Mouse (Mus musculus) thymus, adult 2 months (tissue): ENCODE results near the gene Icam5.

Source experiments
- CTCF ChIP-seq: fragments of 200-500 bp; IDR thresholded peaks from 2 replicates; pipeline ENCODE4 v1.5.1; 2012; ENCODE audit warnings: mild to moderate bottlenecking, control low read depth, low read length, moderate library complexity, borderline replicate concordance; ENCODE audit not compliant: control insufficient read depth, poor library complexity, insufficient read depth; ENCODE audit errors: extremely low read depth
- POLR2A ChIP-seq: fragments of 200-500 bp; IDR thresholded peaks from 2 replicates; pipeline ENCODE4 v1.6.1; 2012; ENCODE audit warnings: mild to moderate bottlenecking, low read length, control low read depth, moderate library complexity; ENCODE audit not compliant: control insufficient read depth, poor library complexity, insufficient read depth; ENCODE audit errors: extremely low read depth

DNA sequence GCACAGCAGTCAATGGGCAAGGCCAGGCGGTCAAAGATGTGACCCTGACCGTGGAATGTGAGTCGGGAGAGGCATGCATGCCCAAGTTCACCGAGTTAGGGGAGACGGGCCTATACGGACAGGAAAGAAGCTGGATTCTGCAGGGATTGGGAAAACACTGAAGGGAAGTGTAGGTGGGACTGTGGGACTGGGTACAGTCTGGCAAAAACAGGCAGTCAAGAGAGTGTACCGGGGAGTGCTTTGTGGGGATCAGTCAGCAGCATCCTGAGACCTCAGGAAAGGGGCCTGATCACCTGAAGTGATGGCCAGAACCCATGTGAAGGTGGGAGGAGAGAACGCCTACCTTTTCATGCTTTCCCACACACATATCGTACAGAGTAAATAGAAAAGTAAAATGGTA is 3.7 kb downstream of the Icam5 start:
- TF ChIP-seq CTCF (no peak), POLR2A (no peak)
